Mouse (Mus musculus) hindbrain, postnatal 0 days (tissue): Measurements from ENCODE around the gene Ncbp1. TPM values are rescaled to one million over a fixed set of nuclear protein-coding genes. Genes with fewer than 3 reads are reported as not detected.
"Not testable (repeated sequence)": the region's sequence is repeated elsewhere in the genome, so short reads cannot be mapped to it uniquely, and the experiment has no call there.

Source experiments
- ATAC-seq: fragments of 200-750 bp; cut with Nextera tagmentation; 2 replicates; pipeline ENCODE4 v1.8.0; 2017; ENCODE audit warnings: mild to moderate bottlenecking, moderate TSS enrichment, moderate library complexity
- DNase-seq: peaks from one replicate; pipeline ENCODE4 v3.0.0-alpha.2; 2015; ENCODE audit warnings: low spot score
- H3K27ac ChIP-seq: fragments of 300-500 bp; sonication (generic); 2 replicates; pipeline ENCODE4 v1.5.1; 2014; ENCODE audit warnings: mild to moderate bottlenecking
- H3K27me3 ChIP-seq: fragments of 300-500 bp; sonication (generic); 2 replicates; pipeline ENCODE4 v1.6.1; 2014; ENCODE audit warnings: low read length, mixed read lengths; ENCODE audit not compliant: insufficient read depth
- H3K36me3 ChIP-seq: fragments of 300-500 bp; sonication (generic); 2 replicates; pipeline ENCODE4 v1.6.1; 2014; ENCODE audit warnings: low read length, mixed read lengths; ENCODE audit not compliant: insufficient read depth
- H3K4me1 ChIP-seq: fragments of 300-500 bp; sonication (generic); 2 replicates; pipeline ENCODE4 v1.6.1; 2014; ENCODE audit warnings: antibody characterized with exemption, low read length, mixed read lengths; ENCODE audit not compliant: insufficient read depth
- H3K4me2 ChIP-seq: fragments of 300-500 bp; sonication (generic); 2 replicates; pipeline ENCODE4 v1.6.1; 2014; ENCODE audit warnings: low read depth, mild to moderate bottlenecking, low read length, moderate library complexity, mixed read lengths
- H3K4me3 ChIP-seq: fragments of 300-500 bp; sonication (generic); 2 replicates; pipeline ENCODE4 v1.5.1; 2014; ENCODE audit warnings: low read length
- H3K9ac ChIP-seq: fragments of 300-500 bp; sonication (generic); replicated peaks from 2 replicates; pipeline ENCODE4 v1.6.1; 2014; ENCODE audit warnings: mild to moderate bottlenecking, low read length, moderate library complexity, mixed read lengths
- H3K9me3 ChIP-seq: fragments of 300-500 bp; sonication (generic); 2 replicates; pipeline ENCODE4 v1.6.1; 2016; ENCODE audit warnings: low read length, mixed read lengths
- CTCF ChIP-seq: IDR thresholded peaks from 2 replicates; pipeline ENCODE4 v1.5.1; 2016; ENCODE audit warnings: antibody characterized with exemption, control low read depth, low read depth
- WGBS: fragments of 180-500 bp; shearing (Covaris S2); extraction: QIAGEN DNeasy Blood & Tissue Kit; methylation state at CpG from one replicate; pipeline ENCODE4 v1.1.7; 2014; 5-methylcytosine and 5-hydroxymethylcytosine counted together
- polyA plus RNA-seq: library from polyadenylated mRNA; unstranded; fragments of >200 nt; fragmentation: Nextera tagmentation; extraction: Ambion mirVana; gene quantifications from 2 replicates; pipeline ENCODE4 v1.2.1, GENCODE M21; 2015
- total RNA-seq: library from RNA; depleted of rRNA; stranded (reverse); fragments of >200 nt; gene quantifications from 2 replicates; pipeline ENCODE4 v1.2.3, GENCODE M21; 2014

The Ncbp1 gene
- total and polyA plus RNA-seq, 2 experiments from 2014 or later, result 35.3 to 44.7 TPM

- ATAC-seq, result no peak
- no peak for TF ChIP-seq CTCF
- H3K27ac ChIP-seq, result no peak overlapping the region
- no peaks in the 10 kb centered on the region for H3K27me3 ChIP-seq
- no peak overlapping the region for H3K4me3 ChIP-seq
- DNase-seq, result no peak
- WGBS, result 80% methylated on average over 6 of the region's 6 CpGs
- H3K9me3 ChIP-seq, result no peaks in the 10 kb centered on the region
- no peak overlapping the region for H3K9ac ChIP-seq
- H3K4me1 ChIP-seq, result no peaks in the 10 kb centered on the region
- peaks cover 73% of the 10 kb centered on the region for H3K36me3 ChIP-seq
- no peak overlapping the region for H3K4me2 ChIP-seq
These were observed 42.8 kb downstream of the Ncbp1 start for GRCm38 (mm10) chr4:46181168-46181567.

GRCm38 (mm10) chr4:46182181-46182580, 43.8 kb downstream of the Ncbp1 start:
- H3K9me3 ChIP-seq, result no peaks in the 10 kb centered on the region

GRCm38 (mm10) chr4:46185423-46185822, 47.0 kb downstream of the Ncbp1 start:
- Histone ChIP-seq H3K4me2 (no peak overlapping the region), H3K36me3 (peaks cover 57% of the 10 kb centered on the region), H3K27ac (no peak overlapping the region), H3K4me3 (no peak overlapping the region), H3K9ac (no peak overlapping the region), H3K4me1 (no peaks in the 10 kb centered on the region), H3K9me3 (no peaks in the 10 kb centered on the region), H3K27me3 (no peaks in the 10 kb centered on the region)
- 85% methylated on average over 8 of the region's 8 CpGs for WGBS
- no peak for TF ChIP-seq CTCF
- DNase-seq (no peak), ATAC-seq (no peak)

More at GRCm38 (mm10) chr4:46182181-46182580, 43.8 kb downstream of the Ncbp1 start:
- H3K36me3 ChIP-seq, result peaks cover 66% of the 10 kb centered on the region
- no peak overlapping the region for H3K4me3 ChIP-seq
- TF ChIP-seq CTCF, result no peak
- H3K4me1 ChIP-seq, result no peaks in the 10 kb centered on the region
- ATAC-seq (no peak), DNase-seq (no peak)
- no peaks in the 10 kb centered on the region for H3K27me3 ChIP-seq
- WGBS, result 92% methylated on average over 7 of the region's 7 CpGs
- no peak overlapping the region for H3K27ac ChIP-seq
- no peak overlapping the region for H3K9ac ChIP-seq
- no peak overlapping the region for H3K4me2 ChIP-seq

- Histone ChIP-seq H3K27ac (no peak overlapping the region), H3K36me3 (peaks cover 60% of the 10 kb centered on the region), H3K9me3 (no peaks in the 10 kb centered on the region), H3K4me2 (no peak overlapping the region), H3K4me3 (no peak overlapping the region), H3K4me1 (no peaks in the 10 kb centered on the region), H3K9ac (no peak overlapping the region), H3K27me3 (no peaks in the 10 kb centered on the region)
- whole genome bisulfite sequencing, result 82% methylated on average over 9 of the region's 9 CpGs
- TF ChIP-seq CTCF, result no peak
- ATAC-seq (no peak), DNase-seq (no peak)
These were observed 47.5 kb downstream of the Ncbp1 start for GRCm38 (mm10) chr4:46185890-46186289.

GRCm38 (mm10) chr4:46186466-46186865, 48.1 kb downstream of the Ncbp1 start:
- no peak for TF ChIP-seq CTCF
- H3K4me3 ChIP-seq, result no peak overlapping the region
- WGBS, result 77% methylated on average over 3 of the region's 3 CpGs
- no peak overlapping the region for H3K9ac ChIP-seq
- no peaks in the 10 kb centered on the region for H3K4me1 ChIP-seq
- no peaks in the 10 kb centered on the region for H3K9me3 ChIP-seq
- H3K27me3 ChIP-seq, result no peaks in the 10 kb centered on the region
- H3K36me3 ChIP-seq, result peaks cover 59% of the 10 kb centered on the region
- DNase-seq, result no peak
- no peak overlapping the region for H3K27ac ChIP-seq
- ATAC-seq, result no peak
- H3K4me2 ChIP-seq, result no peak overlapping the region

- H3K4me1 ChIP-seq, H3K9me3 ChIP-seq, H3K9ac ChIP-seq, H3K4me3 ChIP-seq, H3K4me2 ChIP-seq, ATAC-seq, H3K27me3 ChIP-seq, DNase-seq, H3K27ac ChIP-seq: not testable (repeated sequence)
- H3K36me3 ChIP-seq, result peaks cover 19% of the 10 kb centered on the region; the same call in 1 of the 2 replicates
- TF ChIP-seq CTCF, result peak; percentile 44
These were observed 53.6 kb downstream of the Ncbp1 start for GRCm38 (mm10) chr4:46192011-46192410.

GRCm38 (mm10) chr4:46195781-46196487, 57.5 kb downstream of the Ncbp1 start, which contains the start of gene Xpa:
Gene Xpa, minus strand, starts transcription at chr4:46196311.
- peak; percentile 99 for DNase-seq
- Histone ChIP-seq H3K36me3 (peaks cover 5% of the 10 kb centered on the region; the same call in 1 of the 2 replicates), H3K27ac (peak within 1 kb of the TSS; percentile 95), H3K4me1 (peaks cover 9% of the 10 kb centered on the region), H3K4me3 (peak within 1 kb of the TSS; percentile 84), H3K9ac (peak within 1 kb of the TSS; percentile 93), H3K9me3 (no peaks in the 10 kb centered on the region), H3K4me2 (peak within 1 kb of the TSS; percentile 75), H3K27me3 (0 out of 2 replicates have a peak, but pooled peaks cover 6% of the 10 kb centered on the region)
- TF ChIP-seq CTCF, result peak; percentile 42
- ATAC-seq, result peak; percentile 96
- under 1% methylated on average over 69 of the region's 70 CpGs for WGBS
